Mouse (Mus musculus) kidney, adult 8-10 months (tissue): ENCODE results near the gene Gm5771.
"Not testable (repeated sequence)": the region's sequence is repeated elsewhere in the genome, so short reads cannot be mapped to it uniquely, and the experiment has no call there.

Source experiments
- DNase-seq, 2 experiments: peaks; one replicate each; pipeline ENCODE4 v3.0.0; 2022

Gene Gm5771

GRCm38 (mm10) chr6:41392056-41392455 lies at the start of gene Gm5771:
Gene Gm5771, plus strand, starts transcription at chr6:41392356.
- not testable (repeated sequence) for DNase-seq

GRCm38 (mm10) chr6:41353932-41354331 lies 38.2 kb upstream of the Gm5771 start, which contains the start of gene Try10:
Gene Try10, plus strand, starts transcription at chr6:41354105.
- no peak for DNase-seq

GRCm38 (mm10) chr6:41373772-41374171 lies 18.4 kb upstream of the Gm5771 start:
- not testable (repeated sequence) for DNase-seq

GRCm38 (mm10) chr6:41377578-41377977 lies 14.6 kb upstream of the Gm5771 start, which contains the start of gene Prss3:
Gene Prss3, minus strand, starts transcription at chr6:41377678.
- not testable (repeated sequence) for DNase-seq

- no peak for DNase-seq
These were observed 5.4 kb upstream of the Gm5771 start for GRCm38 (mm10) chr6:41386781-41387180.

GRCm38 (mm10) chr6:41391640-41392039 lies 516 bp upstream of the Gm5771 start:
- not testable (repeated sequence) for DNase-seq

- not testable (repeated sequence) for DNase-seq
These were observed 50.1 kb downstream of the Gm5771 start for GRCm38 (mm10) chr6:41442261-41442660.

GRCm38 (mm10) chr6:41446045-41446444 lies 53.9 kb downstream of the Gm5771 start, which contains the start of gene Gm10334:
Gene Gm10334, minus strand, starts transcription at chr6:41446145.
- not testable (repeated sequence) for DNase-seq
